Mouse (Mus musculus) liver, embryonic 14.5 days (tissue): ENCODE measurements around the gene Pde4d. TPM values are rescaled to one million over a fixed set of nuclear protein-coding genes. Genes with fewer than 3 reads are reported as not detected.

Experiments used
- ATAC-seq: fragments of 200-750 bp; cut with Nextera tagmentation; 2 replicates; pipeline ENCODE4 v1.8.0; 2017; ENCODE audit warnings: moderate number of reproducible peaks, mild to moderate bottlenecking, moderate library complexity; ENCODE audit not compliant: insufficient read depth
- DNase-seq, 3 experiments: peaks; one replicate each; pipeline ENCODE4 v3.0.0-alpha.2; 2012 to 2013; ENCODE audit warnings: low read depth in 3 of 3, low spot score in 3 of 3
- H3K27ac ChIP-seq: fragments of 300-500 bp; sonication (generic); 2 replicates; pipeline ENCODE4 v1.5.1; 2014; ENCODE audit warnings: moderate library complexity, mild to moderate bottlenecking, control low read depth, inconsistent platforms
- H3K27me3 ChIP-seq: fragments of 300-500 bp; sonication (generic); 2 replicates; pipeline ENCODE4 v1.6.1; 2014; ENCODE audit warnings: mild to moderate bottlenecking, low read length, moderate library complexity; ENCODE audit not compliant: control insufficient read depth, insufficient read depth
- H3K36me3 ChIP-seq: fragments of 300-500 bp; sonication (generic); replicated peaks from 2 replicates; pipeline ENCODE4 v1.6.1; 2014; ENCODE audit warnings: low read depth; ENCODE audit not compliant: control insufficient read depth, insufficient read depth
- H3K4me1 ChIP-seq, 2 experiments: fragments of 200-500 bp in 1 of 2; fragments of 300-500 bp in 1 of 2; sonication (generic) in 1 of 2; replicated peaks; 2 replicates each; pipeline ENCODE4 v1.6.1; 2012 to 2014; ENCODE audit warnings: antibody characterized with exemption in 1 of 2, inconsistent platforms in 1 of 2, low read length in 1 of 2; ENCODE audit not compliant: control insufficient read depth in 2 of 2, insufficient read depth in 2 of 2
- H3K4me2 ChIP-seq: fragments of 300-500 bp; sonication (generic); 2 replicates; pipeline ENCODE4 v1.6.1; 2014; ENCODE audit warnings: low read depth, mild to moderate bottlenecking, control low read depth, moderate library complexity
- H3K4me3 ChIP-seq, 2 experiments: fragments of 200-500 bp in 1 of 2; fragments of 300-500 bp in 1 of 2; sonication (generic) in 1 of 2; 2 replicates each; pipeline ENCODE4 v1.5.1; 2012 to 2014; ENCODE audit warnings: low read depth in 2 of 2, low read length in 2 of 2, mild to moderate bottlenecking in 2 of 2, control low read depth in 1 of 2, inconsistent platforms in 1 of 2, moderate library complexity in 1 of 2; ENCODE audit not compliant: insufficient read depth in 1 of 2
- H3K9ac ChIP-seq: fragments of 300-500 bp; sonication (generic); replicated peaks from 2 replicates; pipeline ENCODE4 v1.6.1; 2014; ENCODE audit warnings: mild to moderate bottlenecking, control low read depth, moderate library complexity
- H3K9me3 ChIP-seq: fragments of 300-500 bp; sonication (generic); 2 replicates; pipeline ENCODE4 v1.6.1; 2016; ENCODE audit warnings: low read length, mixed read lengths; ENCODE audit not compliant: control insufficient read depth
- CTCF ChIP-seq: IDR thresholded peaks from 2 replicates; pipeline ENCODE4 v1.5.1; 2016; ENCODE audit warnings: antibody characterized with exemption, low read depth, control low read depth
- EP300 ChIP-seq: IDR thresholded peaks from 2 replicates; pipeline ENCODE4 v1.6.1; 2016; ENCODE audit warnings: antibody characterized with exemption, low read depth
- WGBS: fragments of 180-500 bp; shearing (Covaris S2); extraction: QIAGEN DNeasy Blood & Tissue Kit; methylation state at CpG from one replicate; pipeline ENCODE4 v1.1.7; 2014; ENCODE audit not compliant: insufficient replicate concordance; 5-methylcytosine and 5-hydroxymethylcytosine counted together
- polyA plus RNA-seq, 2 experiments: library from polyadenylated mRNA; depleted of rRNA in 1 of 2; stranded (reverse) in 1 of 2; unstranded in 1 of 2; fragments of >200 nt; fragmentation: Nextera tagmentation in 1 of 2; extraction: Ambion mirVana in 1 of 2; gene quantifications; 2 replicates each; pipeline versions ENCODE4 v1.2.1 to v1.2.3; 2012 to 2014

Gene Pde4d
- polyA plus RNA-seq, 2 experiments, result 4.9 to 8.6 TPM

GRCm38 (mm10) chr13:108824638-108825310, 375.0 kb downstream of the Pde4d start:
- H3K4me1 ChIP-seq, result no peaks in the 10 kb centered on the region
- H3K36me3 ChIP-seq, result no peaks in the 10 kb centered on the region
- H3K9ac ChIP-seq, result no peak overlapping the region
- H3K4me2 ChIP-seq, result no peak overlapping the region
- no peak overlapping the region for H3K27ac ChIP-seq
- ATAC-seq, result no peak
- WGBS, result 75% methylated on average over 8 of the region's 8 CpGs
- no peak for DNase-seq
- H3K9me3 ChIP-seq, result no peaks in the 10 kb centered on the region
- no peaks in the 10 kb centered on the region for H3K27me3 ChIP-seq
- no peak for TF ChIP-seq CTCF
- no peak for TF ChIP-seq EP300
- H3K4me3 ChIP-seq, result no peak overlapping the region

- ATAC-seq, result no peak
- no peak for TF ChIP-seq CTCF
- no peak for TF ChIP-seq EP300
- WGBS, result 59% methylated on average over 6 of the region's 6 CpGs
- H3K9ac ChIP-seq, result no peak overlapping the region
- no peaks in the 10 kb centered on the region for H3K36me3 ChIP-seq
- H3K4me3 ChIP-seq, result no peak overlapping the region
- H3K4me2 ChIP-seq, result no peak overlapping the region
- no peaks in the 10 kb centered on the region for H3K9me3 ChIP-seq
- H3K27me3 ChIP-seq, result no peaks in the 10 kb centered on the region
- DNase-seq, result no peak
- no peak overlapping the region for H3K27ac ChIP-seq
- no peaks in the 10 kb centered on the region for H3K4me1 ChIP-seq
Observed at GRCm38 (mm10) chr13:108825501-108825900, 375.8 kb downstream of the Pde4d start.

- no peak for ATAC-seq
Observed at GRCm38 (mm10) chr13:108834197-108834596, 384.4 kb downstream of the Pde4d start.

GRCm38 (mm10) chr13:108836314-108836713, 386.6 kb downstream of the Pde4d start:
- TF ChIP-seq CTCF (no peak), EP300 (no peak)
- Histone ChIP-seq H3K9me3 (no peaks in the 10 kb centered on the region), H3K9ac (no peak overlapping the region), H3K27ac (no peak overlapping the region), H3K4me1 (no peaks in the 10 kb centered on the region), H3K4me3 (no peak overlapping the region), H3K27me3 (no peaks in the 10 kb centered on the region), H3K4me2 (no peak overlapping the region), H3K36me3 (no peaks in the 10 kb centered on the region)
- no peak for DNase-seq
- no peak for ATAC-seq
- 55% methylated on average over 3 of the region's 3 CpGs for WGBS

More at GRCm38 (mm10) chr13:108834197-108834596, 384.4 kb downstream of the Pde4d start:
- no peaks in the 10 kb centered on the region for H3K36me3 ChIP-seq
- TF ChIP-seq EP300 (no peak), CTCF (no peak)
- H3K9ac ChIP-seq, result no peak overlapping the region
- H3K4me2 ChIP-seq, result no peak overlapping the region
- 71% methylated on average over 1 of the region's 1 CpGs for WGBS
- no peaks in the 10 kb centered on the region for H3K9me3 ChIP-seq
- H3K4me3 ChIP-seq, result no peak overlapping the region
- no peak overlapping the region for H3K27ac ChIP-seq
- H3K4me1 ChIP-seq, result no peaks in the 10 kb centered on the region
- DNase-seq, result no peak
- H3K27me3 ChIP-seq, result no peaks in the 10 kb centered on the region

GRCm38 (mm10) chr13:108839142-108839541, 389.4 kb downstream of the Pde4d start:
- Histone ChIP-seq H3K27ac (no peak overlapping the region), H3K9me3 (no peaks in the 10 kb centered on the region), H3K27me3 (no peaks in the 10 kb centered on the region), H3K4me2 (no peak overlapping the region), H3K4me3 (no peak overlapping the region), H3K9ac (no peak overlapping the region), H3K36me3 (no peaks in the 10 kb centered on the region), H3K4me1 (no peaks in the 10 kb centered on the region)
- ATAC-seq (no peak), DNase-seq (no peak)
- 53% methylated on average over 7 of the region's 7 CpGs for WGBS
- no peak for TF ChIP-seq CTCF
- TF ChIP-seq EP300, result no peak
